Mouse (Mus musculus) lung, embryonic 16.5 days (tissue): ENCODE measurements around the gene Gm44511. TPM values are rescaled to one million over a fixed set of nuclear protein-coding genes. Genes with fewer than 3 reads are reported as not detected.
"Not testable (repeated sequence)": the region's sequence is repeated elsewhere in the genome, so short reads cannot be mapped to it uniquely, and the experiment has no call there.

Experiments used
- ATAC-seq: fragments of 200-750 bp; cut with Nextera tagmentation; 2 replicates; pipeline ENCODE4 v1.8.0; 2017; ENCODE audit warnings: low read depth, mild to moderate bottlenecking, moderate library complexity
- H3K27ac ChIP-seq: fragments of 300-500 bp; sonication (generic); 2 replicates; pipeline ENCODE4 v1.5.1; 2014; ENCODE audit warnings: mild to moderate bottlenecking, control low read depth, low read length
- H3K27me3 ChIP-seq: fragments of 300-500 bp; sonication (generic); 2 replicates; pipeline ENCODE4 v1.6.1; 2014; ENCODE audit warnings: low read depth, low read length, mixed read lengths; ENCODE audit not compliant: control insufficient read depth, insufficient read depth
- H3K36me3 ChIP-seq: fragments of 300-500 bp; sonication (generic); 2 replicates; pipeline ENCODE4 v1.6.1; 2014; ENCODE audit warnings: low read length; ENCODE audit not compliant: control insufficient read depth, insufficient read depth
- H3K4me1 ChIP-seq: fragments of 300-500 bp; sonication (generic); replicated peaks from 2 replicates; pipeline ENCODE4 v1.6.1; 2014; ENCODE audit warnings: low read length, mixed read lengths; ENCODE audit not compliant: control insufficient read depth, insufficient read depth
- H3K4me2 ChIP-seq: fragments of 300-500 bp; sonication (generic); 2 replicates; pipeline ENCODE4 v1.6.1; 2014; ENCODE audit warnings: low read depth, low read length, control low read depth
- H3K4me3 ChIP-seq: fragments of 300-500 bp; sonication (generic); 2 replicates; pipeline ENCODE4 v1.5.1; 2014; ENCODE audit warnings: mild to moderate bottlenecking, low read length, control low read depth
- H3K9ac ChIP-seq: fragments of 300-500 bp; sonication (generic); 2 replicates; pipeline ENCODE4 v1.6.1; 2014; ENCODE audit warnings: low read length, control low read depth
- H3K9me3 ChIP-seq: fragments of 300-500 bp; sonication (generic); 2 replicates; pipeline ENCODE4 v1.6.1; 2016; ENCODE audit warnings: low read length; ENCODE audit not compliant: control insufficient read depth
- WGBS: fragments of 180-500 bp; shearing (Covaris S2); extraction: QIAGEN DNeasy Blood & Tissue Kit; methylation state at CpG from one replicate; pipeline ENCODE4 v1.1.7; 2014; 5-methylcytosine and 5-hydroxymethylcytosine counted together
- polyA plus RNA-seq: library from polyadenylated mRNA; unstranded; fragments of >200 nt; fragmentation: Nextera tagmentation; extraction: Ambion mirVana; gene quantifications from 2 replicates; pipeline ENCODE4 v1.2.1, GENCODE M21; 2015

Gm44511 gene
- polyA plus RNA-seq, 1 experiment from 2014 or later = not detected

DNA sequence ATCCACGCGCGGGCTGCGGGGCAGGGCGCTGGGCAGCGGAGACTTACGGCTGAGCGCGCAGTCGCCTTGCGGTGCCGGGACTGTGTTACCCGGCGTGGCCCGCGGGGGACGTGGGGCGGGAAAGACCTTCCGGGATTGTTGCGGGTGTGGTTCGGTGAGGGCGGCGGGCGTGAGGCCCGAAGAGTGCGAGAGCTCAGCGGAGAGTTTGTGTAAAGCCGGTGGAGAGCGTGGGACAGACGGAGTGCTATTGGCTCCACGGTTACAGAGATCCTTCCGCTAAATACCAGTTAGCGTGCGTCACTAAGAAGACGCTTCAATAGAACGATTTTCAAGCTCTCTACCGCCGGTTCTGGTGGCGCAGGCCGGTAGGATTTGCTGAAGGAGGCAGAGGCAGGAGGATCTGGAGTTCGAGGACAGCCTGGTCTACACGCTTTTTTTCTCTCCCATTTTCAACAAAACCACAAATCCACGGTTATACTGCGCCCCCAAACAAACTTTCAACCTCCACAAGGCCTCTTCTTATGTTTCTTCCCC, 16.9 kb upstream of the Gm44511 start:
- Histone ChIP-seq H3K4me1 (peaks cover 26% of the 10 kb centered on the region), H3K4me2 (peak overlapping the region; percentile 81), H3K9me3 (no peaks in the 10 kb centered on the region), H3K27me3 (no peaks in the 10 kb centered on the region), H3K9ac (peak overlapping the region; percentile 82), H3K27ac (peak overlapping the region; percentile 99), H3K36me3 (no peaks in the 10 kb centered on the region), H3K4me3 (peak overlapping the region; percentile 76)
- under 1% methylated on average over 44 of the region's 44 CpGs for WGBS
- ATAC-seq = peak; percentile 64

DNA sequence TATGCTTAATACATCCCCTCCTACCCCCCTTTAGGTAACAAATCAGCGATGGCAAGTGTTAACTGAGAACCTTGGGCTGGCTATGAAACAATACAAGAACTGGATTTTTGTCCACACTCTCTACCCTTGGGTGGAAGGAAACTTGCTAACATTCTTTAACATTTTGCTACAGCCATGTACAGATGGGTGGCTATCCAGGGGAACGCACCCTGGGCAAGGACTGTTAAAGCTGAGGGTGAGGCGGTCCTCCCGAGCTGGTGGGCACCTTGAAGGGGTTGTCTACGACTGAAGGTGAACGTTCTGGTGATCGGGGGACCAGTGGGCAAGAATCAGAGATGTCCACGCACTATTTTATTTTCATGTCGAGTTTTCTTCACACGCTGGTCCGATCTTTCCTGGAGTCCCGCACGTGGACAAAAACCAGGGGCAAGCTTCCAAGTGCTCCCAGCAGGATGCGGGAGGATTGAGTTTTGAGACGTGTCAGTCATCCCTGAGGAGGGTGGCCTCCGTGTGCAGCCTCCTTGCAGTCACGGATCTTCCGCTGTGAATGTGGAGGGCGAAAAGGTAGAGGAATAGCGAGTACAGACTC, 16.3 kb upstream of the Gm44511 start:
- H3K36me3 ChIP-seq = no peaks in the 10 kb centered on the region
- peak overlapping the region; percentile 81 for H3K4me2 ChIP-seq
- under 1% methylated on average over 20 of the region's 20 CpGs for WGBS
- H3K4me3 ChIP-seq = peak overlapping the region; percentile 76
- ATAC-seq = no peak
- peak overlapping the region; percentile 99 for H3K27ac ChIP-seq
- peaks cover 29% of the 10 kb centered on the region for H3K4me1 ChIP-seq
- H3K9ac ChIP-seq = peak overlapping the region; percentile 74
- H3K27me3 ChIP-seq = no peaks in the 10 kb centered on the region
- no peaks in the 10 kb centered on the region for H3K9me3 ChIP-seq

DNA sequence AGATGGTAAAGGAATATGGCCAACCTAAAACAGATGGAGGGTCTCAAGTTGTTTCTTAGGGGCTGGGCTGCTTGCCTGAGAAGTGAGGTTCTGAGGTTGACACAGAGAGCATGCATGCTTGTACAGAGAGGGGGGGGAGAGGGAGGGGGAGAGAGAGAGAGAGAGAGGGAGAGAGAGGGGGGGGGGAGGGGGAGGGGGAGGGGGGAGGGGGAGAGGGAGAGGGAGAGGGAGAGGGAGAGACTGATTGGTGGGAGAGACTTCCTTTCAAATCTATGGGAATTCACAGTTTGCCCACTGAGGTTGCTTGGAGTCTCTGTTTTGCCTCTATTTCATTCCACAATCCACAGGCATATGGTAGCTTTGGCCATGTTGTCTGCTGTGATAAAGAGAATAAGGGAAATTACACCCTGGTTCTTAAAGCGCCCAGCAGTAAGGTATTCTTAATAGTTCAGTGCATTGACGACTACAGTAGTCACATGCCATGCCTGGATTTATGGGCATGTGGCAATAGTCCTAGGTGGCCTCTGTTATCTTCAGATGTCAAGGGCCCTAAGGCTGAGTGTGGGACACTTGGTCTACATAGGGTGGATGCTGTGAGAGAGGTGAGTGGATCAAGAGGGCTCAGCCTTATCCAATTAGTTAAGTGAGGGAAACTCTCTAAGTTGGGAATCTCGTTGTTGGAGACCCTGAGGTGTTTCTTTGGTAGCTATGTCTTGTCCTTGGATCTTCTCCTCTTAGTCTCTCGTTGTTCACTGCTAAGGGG, 15.4 kb upstream of the Gm44511 start:
- Histone ChIP-seq H3K4me2 (peak overlapping the region; percentile 81), H3K4me3 (peak overlapping the region; percentile 76), H3K36me3 (no peaks in the 10 kb centered on the region), H3K9me3 (no peaks in the 10 kb centered on the region), H3K4me1 (peaks cover 30% of the 10 kb centered on the region), H3K27ac (no peak overlapping the region), H3K27me3 (no peaks in the 10 kb centered on the region), H3K9ac (peak overlapping the region; percentile 74)
- no peak for ATAC-seq
- WGBS = 35% methylated on average over 4 of the region's 4 CpGs

DNA sequence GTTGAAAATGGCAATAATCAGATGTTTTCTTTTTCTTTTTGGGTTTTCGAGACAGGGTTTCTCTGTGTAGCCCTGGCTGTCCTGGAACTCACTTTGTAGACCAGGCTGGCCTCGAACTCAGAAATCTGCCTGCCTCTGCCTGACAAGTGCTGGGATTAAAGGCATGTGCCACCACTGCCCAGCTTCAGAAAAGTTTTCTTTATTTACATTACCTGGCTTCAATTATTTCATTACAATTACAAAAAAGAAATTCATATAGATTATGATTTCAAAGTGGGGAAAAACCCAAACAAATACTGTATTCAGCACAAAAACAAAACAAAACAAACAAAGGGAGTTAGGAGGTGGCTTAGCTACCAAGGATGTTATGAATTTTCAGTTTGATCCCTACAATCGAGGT, 14.6 kb upstream of the Gm44511 start:
- H3K4me2 ChIP-seq, H3K4me3 ChIP-seq, H3K9me3 ChIP-seq, H3K9ac ChIP-seq, H3K27ac ChIP-seq, H3K27me3 ChIP-seq, H3K36me3 ChIP-seq, ATAC-seq: not testable (repeated sequence)
- H3K4me1 ChIP-seq = peaks cover 30% of the 10 kb centered on the region
- 84% methylated on average over 3 of the region's 3 CpGs for WGBS

DNA sequence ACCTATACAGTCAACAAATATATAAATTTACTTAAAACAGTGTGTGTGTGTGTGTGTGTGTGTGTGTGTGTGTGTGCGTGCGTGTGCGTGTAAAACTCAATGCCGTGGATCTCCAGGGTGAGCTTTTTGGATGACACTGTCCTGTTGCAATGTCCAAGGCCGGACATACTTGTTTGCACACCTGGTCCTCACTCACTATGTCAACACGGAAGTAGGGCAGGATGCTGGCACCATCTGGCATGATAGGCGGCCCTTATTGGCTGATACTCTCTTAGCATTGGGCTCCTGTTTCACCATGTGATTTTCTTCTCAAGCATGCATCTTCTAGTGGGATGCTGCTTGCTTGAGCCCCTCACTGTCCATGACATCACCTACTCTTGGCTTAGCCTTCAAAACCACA, 13.8 kb upstream of the Gm44511 start:
- WGBS = 48% methylated on average over 7 of the region's 7 CpGs
- Histone ChIP-seq H3K9me3 (no peaks in the 10 kb centered on the region), H3K9ac (no peak overlapping the region)

DNA sequence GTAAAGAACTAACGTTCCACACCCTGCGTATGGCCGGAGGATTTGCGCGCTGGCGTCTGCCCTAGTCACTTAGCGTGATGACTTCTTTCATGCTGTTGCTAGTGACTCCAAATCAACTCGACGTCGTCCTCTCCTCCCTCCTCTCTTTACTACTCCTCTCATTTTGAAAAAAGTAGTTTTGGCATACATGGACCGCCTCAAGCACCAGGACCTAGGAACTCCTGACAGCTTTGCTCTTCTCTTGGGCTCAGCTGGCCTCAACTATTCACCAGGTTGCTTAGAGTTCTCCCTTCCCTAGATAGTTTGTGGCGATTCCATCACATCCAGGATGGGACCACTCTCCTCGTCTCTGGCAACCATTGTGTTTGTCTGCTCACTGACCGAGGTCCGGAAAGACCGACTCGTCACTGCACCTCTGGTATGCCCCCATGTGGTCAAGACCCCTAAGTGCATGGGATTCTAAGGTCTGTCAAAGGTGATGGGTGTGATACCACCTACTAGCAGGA, 13.2 kb upstream of the Gm44511 start:
- H3K27ac ChIP-seq = peak overlapping the region; percentile 99
- ATAC-seq = peak; percentile 16; the same call in 1 of the 2 replicates
- H3K9ac ChIP-seq = peak overlapping the region; percentile 92
- H3K36me3 ChIP-seq = no peaks in the 10 kb centered on the region
- 0% methylated on average over 17 of the region's 17 CpGs for WGBS
- H3K27me3 ChIP-seq = no peaks in the 10 kb centered on the region
- peak overlapping the region; percentile 84 for H3K4me3 ChIP-seq
- H3K9me3 ChIP-seq = no peaks in the 10 kb centered on the region
- H3K4me2 ChIP-seq = peak overlapping the region; percentile 80
- peaks cover 25% of the 10 kb centered on the region for H3K4me1 ChIP-seq

More for the DNA sequence above, 13.8 kb upstream of the Gm44511 start:
- H3K4me2 ChIP-seq = peak overlapping the region; percentile 80
- peaks cover 29% of the 10 kb centered on the region for H3K4me1 ChIP-seq
- H3K36me3 ChIP-seq = no peaks in the 10 kb centered on the region
- no peak for ATAC-seq
- peak overlapping the region; percentile 84 for H3K4me3 ChIP-seq
- H3K27ac ChIP-seq = no peak overlapping the region; the same call in 1 of the 2 replicates
- H3K27me3 ChIP-seq = no peaks in the 10 kb centered on the region

DNA sequence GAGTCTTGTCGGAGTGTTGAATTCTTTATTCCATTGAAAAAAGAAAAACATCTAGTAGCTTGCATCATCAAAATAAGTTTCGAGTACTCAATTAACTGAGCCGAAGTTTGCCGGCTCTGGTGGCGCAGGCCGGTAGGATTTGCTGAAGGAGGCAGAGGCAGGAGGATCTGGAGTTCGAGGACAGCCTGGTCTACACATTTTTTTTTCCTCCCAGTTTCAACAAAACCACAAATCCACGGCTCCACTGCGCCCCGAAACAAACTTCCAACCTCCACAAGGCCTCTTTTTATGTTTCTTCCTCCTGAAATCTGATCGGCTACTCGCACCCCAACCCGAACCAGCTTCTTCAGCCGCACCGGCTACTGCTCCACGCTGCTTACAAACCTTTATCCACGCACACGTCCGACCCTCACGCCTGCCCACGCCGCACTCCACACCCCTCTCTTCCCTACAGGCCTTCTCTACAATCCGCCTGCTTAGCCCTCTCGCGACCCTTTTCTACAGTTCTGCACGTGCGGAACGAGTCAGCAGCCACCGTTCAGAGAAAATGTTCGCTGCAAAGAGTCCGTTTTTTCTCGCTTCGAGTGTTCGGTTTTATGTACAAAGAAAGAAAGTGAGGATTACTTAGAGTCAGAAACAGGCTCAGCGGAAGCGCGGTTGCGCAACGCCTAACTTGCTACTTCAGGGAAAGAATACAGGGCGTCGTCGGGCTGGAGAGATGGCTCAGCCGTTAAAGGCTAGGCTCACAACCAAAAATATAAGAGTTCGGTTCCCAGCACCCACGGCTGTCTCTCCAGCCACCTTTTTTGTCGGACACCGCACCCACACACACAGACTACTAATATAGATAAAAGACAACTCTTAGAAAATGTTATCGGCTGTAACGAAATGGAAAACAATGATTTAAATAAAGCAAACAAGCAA, 12.5 kb upstream of the Gm44511 start:
- Histone ChIP-seq H3K4me2 (peak overlapping the region; percentile 80), H3K4me3 (peak overlapping the region; percentile 84), H3K27ac (peak overlapping the region; percentile 99), H3K9ac (peak overlapping the region; percentile 92), H3K4me1 (peaks cover 21% of the 10 kb centered on the region), H3K27me3 (no peaks in the 10 kb centered on the region), H3K9me3 (no peaks in the 10 kb centered on the region), H3K36me3 (no peaks in the 10 kb centered on the region)
- WGBS = under 1% methylated on average over 49 of the region's 49 CpGs
- ATAC-seq = peak; percentile 65

DNA sequence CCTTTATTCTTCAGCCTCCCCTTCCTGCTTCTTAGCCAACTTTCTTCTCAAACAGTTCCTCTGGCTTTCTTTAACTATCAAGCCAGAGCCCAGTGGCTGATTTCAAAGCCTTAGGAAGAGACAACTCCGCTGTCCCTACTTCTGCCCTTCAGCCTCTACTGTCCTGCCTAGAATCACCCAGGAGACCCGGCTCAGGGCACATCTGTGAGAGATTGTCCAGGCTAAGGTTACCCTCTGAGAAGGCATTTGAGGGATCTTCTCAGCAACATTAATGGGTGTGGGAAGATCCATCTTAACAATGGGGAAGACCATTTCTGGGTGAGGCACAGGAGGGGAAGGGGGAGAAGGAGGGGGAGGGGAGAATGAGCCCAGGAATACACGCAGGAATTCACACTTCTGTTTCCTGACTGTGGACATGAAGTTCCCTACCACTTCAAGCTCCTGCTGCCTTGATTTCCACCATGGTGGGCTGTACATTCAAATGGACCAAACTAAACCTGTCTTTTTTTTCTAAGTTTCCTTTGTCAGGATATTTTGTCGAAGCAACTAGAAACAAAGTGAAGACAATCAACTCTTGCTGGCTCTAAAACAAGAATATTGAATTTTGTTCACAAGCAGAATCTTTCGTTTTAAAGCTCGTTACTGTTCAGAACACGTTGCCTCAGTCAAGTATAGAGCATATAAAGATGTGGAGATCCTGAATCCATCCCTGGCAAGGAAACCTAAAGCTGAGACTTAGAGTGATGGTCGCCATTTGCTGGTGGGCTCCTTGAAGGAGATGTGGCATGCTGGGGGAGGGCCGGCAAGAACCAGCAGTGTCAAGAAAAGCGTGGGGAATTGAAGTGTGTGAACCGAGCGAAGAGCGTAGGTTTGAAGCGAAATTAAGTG, 11.6 kb upstream of the Gm44511 start:
- Histone ChIP-seq H3K4me3 (peak overlapping the region; percentile 84), H3K4me2 (peak overlapping the region; percentile 51), H3K27me3 (no peaks in the 10 kb centered on the region), H3K36me3 (no peaks in the 10 kb centered on the region), H3K4me1 (peaks cover 21% of the 10 kb centered on the region), H3K9me3 (no peaks in the 10 kb centered on the region), H3K27ac (peak overlapping the region; percentile 99), H3K9ac (peak overlapping the region; percentile 61)
- ATAC-seq = peak; percentile 15
- 3% methylated on average over 14 of the region's 14 CpGs for WGBS
